Comparison of ENCODE assay signal across 9 mouse cellular contexts in the genomic region with DNA sequence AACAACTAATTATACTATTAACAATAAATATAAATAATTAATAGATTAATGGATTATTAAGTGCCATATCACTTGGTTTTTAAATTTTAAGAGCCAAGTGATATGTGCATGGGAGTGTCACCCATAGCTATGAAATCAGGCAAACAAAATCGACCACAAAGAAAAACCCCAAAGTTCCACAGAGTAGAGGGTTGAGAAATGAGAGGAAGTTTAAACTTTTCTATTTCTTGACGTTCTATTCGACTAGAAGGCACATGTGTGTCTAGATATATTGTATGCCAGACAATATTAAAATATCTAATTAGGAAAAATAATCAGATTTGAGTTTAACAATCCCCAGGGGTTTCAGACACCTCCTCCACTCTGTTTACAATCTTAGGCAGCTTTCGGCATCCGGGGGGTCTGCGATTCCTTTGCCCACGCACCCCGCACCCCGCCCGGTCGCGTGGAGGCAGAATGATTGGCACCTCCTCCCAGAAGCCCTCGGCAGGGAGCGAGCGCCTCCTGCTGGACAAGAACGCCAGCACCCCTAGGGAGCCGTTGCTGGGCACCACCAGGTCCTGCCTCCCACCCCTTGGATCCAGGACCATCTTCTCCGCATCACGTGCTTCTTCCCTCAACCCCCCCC. TPM values are rescaled to one million over a fixed set of nuclear protein-coding genes. Genes with fewer than 3 reads are reported as not detected.
DNase-seq lines count a peak whose midpoint lies in the region; ATAC-seq lines count a peak whose summit lies in the region.
"Had no signal": no experiment of that assay in that cellular context is flagged by ENCODE, and none has a peak within 500 bp of the region (broad histone marks: within the 10 kb centered on the region; RNA-seq: fewer than 3 reads in every experiment).

No protein-coding gene starts in this region.

- no peak overlapping the region for H3K9ac ChIP-seq in embryonic facial prominence, embryonic 15.5 days
- H3K9ac ChIP-seq in heart, embryonic 11.5 days (ENCODE audit: low read depth, low read length) = peak overlapping the region; percentile 3; the same call in 1 of the 2 replicates
- H3K9ac ChIP-seq in kidney, embryonic 15.5 days = no peak overlapping the region
- H3K9ac ChIP-seq in liver, embryonic 11.5 days (ENCODE audit: low read depth, low read length) = no peak overlapping the region
- H3K9ac ChIP-seq in stomach, embryonic 15.5 days = 0 out of 2 replicates have a peak overlapping the region, but pooled peaks have one; percentile 12

- 0 out of 2 replicates have a peak overlapping the region, but pooled peaks have one; percentile 21 for H3K4me3 ChIP-seq in embryonic facial prominence, embryonic 15.5 days (replicated peaks)
- peak overlapping the region; percentile 18; the same call in 1 of the 2 replicates for H3K4me3 ChIP-seq in heart, embryonic 11.5 days (ENCODE audit: low read depth, low read length)
- peak overlapping the region; percentile 21 for H3K4me3 ChIP-seq in kidney, embryonic 15.5 days (replicated peaks)
- no peak overlapping the region for H3K4me3 ChIP-seq in liver, embryonic 11.5 days (ENCODE audit: low read depth, low read length)
- H3K4me3 ChIP-seq in stomach, embryonic 15.5 days (replicated peaks) = no peak overlapping the region; the same call in 1 of the 2 replicates
- H3K4me3 ChIP-seq: erythroblast, embryonic 14.5 days had no signal

- H3K36me3 ChIP-seq in embryonic facial prominence, embryonic 15.5 days = no peaks in the 10 kb centered on the region
- no peaks in the 10 kb centered on the region for H3K36me3 ChIP-seq in heart, embryonic 11.5 days (ENCODE audit: control insufficient read depth, insufficient read depth, low read length)
- H3K36me3 ChIP-seq in kidney, embryonic 15.5 days = no peaks in the 10 kb centered on the region
- no peaks in the 10 kb centered on the region for H3K36me3 ChIP-seq in liver, embryonic 11.5 days (ENCODE audit: control insufficient read depth, insufficient read depth, low read length)
- H3K36me3 ChIP-seq in stomach, embryonic 15.5 days = no peaks in the 10 kb centered on the region

- peaks cover 10% of the 10 kb centered on the region for H3K4me1 ChIP-seq in embryonic facial prominence, embryonic 15.5 days
- peaks cover 24% of the 10 kb centered on the region for H3K4me1 ChIP-seq in heart, embryonic 11.5 days (ENCODE audit: control insufficient read depth, insufficient read depth, low read length)
- peaks cover 11% of the 10 kb centered on the region; the same call in 1 of the 2 replicates for H3K4me1 ChIP-seq in kidney, embryonic 15.5 days
- H3K4me1 ChIP-seq in liver, embryonic 11.5 days (replicated peaks; ENCODE audit: control insufficient read depth, insufficient read depth, low read length) = peaks cover 4% of the 10 kb centered on the region; the same call in 1 of the 2 replicates
- H3K4me1 ChIP-seq in stomach, embryonic 15.5 days = peaks cover 9% of the 10 kb centered on the region; the same call in 1 of the 2 replicates

- WGBS in embryonic facial prominence, embryonic 15.5 days = 3% methylated on average over 19 of the region's 19 CpGs
- WGBS in heart, embryonic 11.5 days (ENCODE audit: insufficient replicate concordance) = 6% methylated on average over 19 of the region's 19 CpGs
- 7% methylated on average over 19 of the region's 19 CpGs for WGBS in kidney, embryonic 15.5 days
- WGBS in liver, embryonic 11.5 days = 3% methylated on average over 19 of the region's 19 CpGs
- WGBS in stomach, embryonic 15.5 days = 4% methylated on average over 19 of the region's 19 CpGs

- peak; percentile 95 to 96 for DNase-seq in B cell, adult 2 months
- peak; percentile 91 to 92 for DNase-seq in adrenal gland, postnatal 36 days
- peak; percentile 79 for DNase-seq in liver, embryonic 11.5 days (ENCODE audit: low spot score)
- peak; percentile 91 for DNase-seq in naive thymus-derived CD4-positive, alpha-beta T cell, adult 2 months (ENCODE audit: low read depth)

- peak; percentile 31; the same call in 1 of the 2 replicates for ATAC-seq in embryonic facial prominence, embryonic 15.5 days (ENCODE audit: insufficient number of reproducible peaks, low FRiP score, low TSS enrichment, low read depth)
- ATAC-seq in heart, embryonic 11.5 days (replicated peaks; ENCODE audit: insufficient number of reproducible peaks, low FRiP score, low TSS enrichment) = no peak
- ATAC-seq in kidney, embryonic 15.5 days (replicated peaks; ENCODE audit: low FRiP score) = no peak
- peak; percentile 62; the same call in 1 of the 2 replicates for ATAC-seq in liver, embryonic 11.5 days (replicated peaks; ENCODE audit: low FRiP score)
- peak; percentile 39; the same call in 1 of the 2 replicates for ATAC-seq in stomach, embryonic 15.5 days (ENCODE audit: insufficient read depth, low FRiP score, low read depth)

- H3K27ac ChIP-seq in embryonic facial prominence, embryonic 15.5 days (replicated peaks) = no peak overlapping the region
- H3K27ac ChIP-seq in heart, embryonic 11.5 days (ENCODE audit: low read depth, low read length) = peak overlapping the region; percentile 46; the same call in 1 of the 2 replicates
- no peak overlapping the region for H3K27ac ChIP-seq in kidney, embryonic 15.5 days
- no peak overlapping the region for H3K27ac ChIP-seq in liver, embryonic 11.5 days (ENCODE audit: low read depth, low read length)
- no peak overlapping the region for H3K27ac ChIP-seq in stomach, embryonic 15.5 days

- no peaks in the 10 kb centered on the region for H3K27me3 ChIP-seq in embryonic facial prominence, embryonic 15.5 days
- H3K27me3 ChIP-seq in heart, embryonic 11.5 days (ENCODE audit: control insufficient read depth, insufficient read depth, low read length) = no peaks in the 10 kb centered on the region
- H3K27me3 ChIP-seq in kidney, embryonic 15.5 days = peaks cover 5% of the 10 kb centered on the region; the same call in 1 of the 2 replicates
- no peaks in the 10 kb centered on the region for H3K27me3 ChIP-seq in liver, embryonic 11.5 days (replicated peaks; ENCODE audit: control insufficient read depth, insufficient read depth, low read length)
- no peaks in the 10 kb centered on the region for H3K27me3 ChIP-seq in stomach, embryonic 15.5 days (replicated peaks)

- peak overlapping the region; percentile 41 for H3K4me2 ChIP-seq in embryonic facial prominence, embryonic 15.5 days (replicated peaks)
- peak overlapping the region; percentile 48 for H3K4me2 ChIP-seq in heart, embryonic 11.5 days
- peak overlapping the region; percentile 54 for H3K4me2 ChIP-seq in kidney, embryonic 15.5 days
- H3K4me2 ChIP-seq in liver, embryonic 11.5 days = peak overlapping the region; percentile 48
- peak overlapping the region; percentile 50 for H3K4me2 ChIP-seq in stomach, embryonic 15.5 days

- H3K9me3 ChIP-seq in embryonic facial prominence, embryonic 15.5 days (replicated peaks) = no peaks in the 10 kb centered on the region
- H3K9me3 ChIP-seq in heart, embryonic 11.5 days (replicated peaks; ENCODE audit: control insufficient read depth, low read length) = peaks cover 3% of the 10 kb centered on the region; the same call in 1 of the 2 replicates
- no peaks in the 10 kb centered on the region for H3K9me3 ChIP-seq in kidney, embryonic 15.5 days (replicated peaks)
- no peaks in the 10 kb centered on the region for H3K9me3 ChIP-seq in liver, embryonic 11.5 days (ENCODE audit: control insufficient read depth, low read length)
- H3K9me3 ChIP-seq in stomach, embryonic 15.5 days = no peaks in the 10 kb centered on the region

RNA-seq across cellular contexts. Expression of a gene that starts 0.8 kb away (rescaled TPM):
- total RNA-seq in adrenal gland, postnatal 36 days (2021) = 1 to 10 TPM in 1 of 2 experiments, under 1 TPM in 1; 0.86 to 1.3 TPM
- 0.23 and 0.28 TPM in 2 replicates for polyA plus RNA-seq in embryonic facial prominence, embryonic 15.5 days (2015; fragmentation: Nextera tagmentation; extraction: Ambion mirVana)
- 0.34 and 0.38 TPM in 2 replicates for polyA plus RNA-seq in heart, embryonic 11.5 days (2014; fragmentation: Nextera tagmentation; extraction: Ambion mirVana)
- not detected in 2 replicates for polyA plus RNA-seq in kidney, embryonic 15.5 days (2015; fragmentation: Nextera tagmentation; extraction: Ambion mirVana)
- 0.07 and 0.17 TPM in 2 replicates for polyA plus RNA-seq in liver, embryonic 11.5 days (2014; fragmentation: Nextera tagmentation; extraction: Ambion mirVana)
- polyA plus RNA-seq in stomach, embryonic 15.5 days (2015; fragmentation: Nextera tagmentation; extraction: Ambion mirVana) = 0.04 TPM in 1 of 2 replicates, not detected in the other
- polyA plus RNA-seq: erythroblast, embryonic 14.5 days had no signal

RNA-seq across cellular contexts. Expression of a gene that starts 56.4 kb away (rescaled TPM):
- total RNA-seq in adrenal gland, postnatal 36 days (2021) = 10 to 100 TPM; 21.0 to 24.4 TPM
- 7.0 and 7.1 TPM in 2 replicates for polyA plus RNA-seq in embryonic facial prominence, embryonic 15.5 days (2015; fragmentation: Nextera tagmentation; extraction: Ambion mirVana)
- 2.5 TPM in 2 replicates for polyA plus RNA-seq in heart, embryonic 11.5 days (2014; fragmentation: Nextera tagmentation; extraction: Ambion mirVana)
- 1.8 and 2.3 TPM in 2 replicates for polyA plus RNA-seq in kidney, embryonic 15.5 days (2015; fragmentation: Nextera tagmentation; extraction: Ambion mirVana)
- polyA plus RNA-seq in liver, embryonic 11.5 days (2014; fragmentation: Nextera tagmentation; extraction: Ambion mirVana) = 1.1 and 1.3 TPM in 2 replicates
- 2.8 and 3.8 TPM in 2 replicates for polyA plus RNA-seq in stomach, embryonic 15.5 days (2015; fragmentation: Nextera tagmentation; extraction: Ambion mirVana)
- polyA plus RNA-seq: erythroblast, embryonic 14.5 days had no signal

Comparison
In these comparisons a context has a peak if more than half of its experiments do, and no peak if none do; other contexts are left out.
1. ATAC-seq: peak in embryonic facial prominence, embryonic 15.5 days (single experiment), liver, embryonic 11.5 days (single experiment) and stomach, embryonic 15.5 days (single experiment); none in heart, embryonic 11.5 days (single experiment) and kidney, embryonic 15.5 days (single experiment).
2. H3K4me3 ChIP-seq: peak in embryonic facial prominence, embryonic 15.5 days (single experiment), heart, embryonic 11.5 days (single experiment) and kidney, embryonic 15.5 days (single experiment); none in liver, embryonic 11.5 days (single experiment) and stomach, embryonic 15.5 days (single experiment).
3. H3K9ac ChIP-seq: peak in heart, embryonic 11.5 days (single experiment) and stomach, embryonic 15.5 days (single experiment); none in embryonic facial prominence, embryonic 15.5 days (single experiment), kidney, embryonic 15.5 days (single experiment) and liver, embryonic 11.5 days (single experiment).
4. Peak in every context shown above with its lines, with median percentiles within 50 percentile points of each other: DNase-seq and H3K4me2 ChIP-seq.